Mouse (Mus musculus) cerebellum, adult 8-10 months (tissue): ENCODE data around the gene Gm12184.
"Not testable (repeated sequence)": the region's sequence is repeated elsewhere in the genome, so short reads cannot be mapped to it uniquely, and the experiment has no call there.

Experiments used
- DNase-seq: peaks from one replicate; pipeline ENCODE4 v3.0.0; 2022

The Gm12184 gene

DNA sequence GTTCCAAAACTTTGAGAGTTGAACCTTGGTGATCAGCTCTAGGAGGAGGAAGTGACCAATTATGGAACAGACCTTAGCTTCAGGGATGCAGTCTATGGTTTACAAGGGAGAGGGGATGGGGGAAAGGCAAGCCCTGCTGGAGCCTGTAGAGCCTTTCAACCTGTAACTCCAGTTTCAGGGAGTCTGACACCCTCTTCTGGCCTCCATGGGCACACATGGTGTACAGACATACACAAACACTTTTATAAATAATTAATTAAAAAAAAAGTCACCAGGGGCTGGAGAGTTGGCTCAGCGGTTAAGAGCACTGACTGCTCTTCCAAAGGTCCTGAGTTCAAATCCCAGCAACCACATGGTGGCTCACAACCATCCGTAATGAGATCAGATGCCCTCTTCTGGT lies 19.9 kb upstream of the Gm12184 start:
- DNase-seq = not testable (repeated sequence)

DNA sequence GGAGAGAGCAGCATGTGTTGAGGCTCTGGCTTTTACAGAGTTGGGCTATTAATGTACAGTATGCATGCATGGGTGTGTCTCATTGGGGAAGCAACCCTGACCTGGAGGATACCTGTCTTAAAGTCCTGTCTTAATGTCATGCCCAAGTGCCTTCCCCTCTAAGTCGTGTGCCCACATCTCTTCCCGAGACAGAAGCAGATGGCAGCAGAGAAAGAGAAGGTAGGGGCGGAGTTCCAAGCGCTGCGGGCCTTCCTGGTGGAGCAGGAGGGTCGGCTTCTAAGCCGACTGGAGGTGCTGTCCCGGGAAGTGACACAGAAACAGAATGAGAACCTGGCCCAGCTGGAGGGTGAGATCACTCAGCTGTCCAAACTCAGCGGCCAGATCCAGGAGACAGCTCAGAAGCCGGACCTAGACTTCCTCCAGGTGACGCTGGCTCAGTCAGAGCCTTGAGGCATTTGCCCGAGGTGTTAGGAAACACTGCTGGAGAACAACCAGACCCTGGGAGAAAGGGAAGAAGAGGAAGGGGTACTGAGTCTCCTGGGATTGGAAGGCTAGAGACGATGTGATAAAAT lies 18.9 kb upstream of the Gm12184 start:
- DNase-seq = no peak

DNA sequence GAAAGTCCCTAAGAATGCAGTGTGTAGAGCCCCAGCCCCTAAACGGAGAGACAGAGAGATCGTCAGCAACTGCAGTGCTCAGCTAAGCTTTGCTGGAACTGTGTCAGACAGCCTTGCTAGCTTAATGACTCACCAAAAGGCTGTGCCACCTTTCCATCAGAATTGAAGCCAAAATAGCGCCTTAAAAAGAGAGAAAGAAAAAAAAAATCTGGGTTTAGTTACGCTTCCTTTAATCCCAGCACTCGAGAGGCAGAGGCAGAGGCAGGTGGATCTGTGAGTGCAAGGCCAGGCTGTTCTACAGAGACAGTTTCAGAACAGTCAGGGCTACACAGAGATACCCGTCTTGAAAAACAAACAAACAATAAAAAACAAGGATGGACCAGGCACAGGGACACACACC lies 17.9 kb upstream of the Gm12184 start:
- DNase-seq = no peak

DNA sequence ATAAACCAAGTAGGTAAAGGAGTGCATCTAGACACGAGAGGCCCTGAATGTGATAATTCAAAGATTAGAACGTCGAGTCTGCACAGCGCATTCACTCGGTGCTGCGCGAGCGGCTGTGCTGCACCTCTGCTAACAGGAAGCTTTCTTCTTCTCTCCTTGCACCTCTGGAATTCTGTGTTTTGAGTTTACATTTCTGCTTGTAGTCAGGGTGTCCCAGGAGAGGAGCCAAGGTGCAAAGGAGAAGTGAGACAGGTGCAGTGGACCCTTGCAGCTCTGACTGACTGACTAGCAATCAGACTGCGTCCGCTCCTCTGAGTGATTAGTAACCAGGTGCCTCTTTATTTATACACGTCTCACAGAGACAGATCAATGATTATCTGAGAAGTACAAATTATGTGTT lies 16.7 kb upstream of the Gm12184 start:
- no peak for DNase-seq

DNA sequence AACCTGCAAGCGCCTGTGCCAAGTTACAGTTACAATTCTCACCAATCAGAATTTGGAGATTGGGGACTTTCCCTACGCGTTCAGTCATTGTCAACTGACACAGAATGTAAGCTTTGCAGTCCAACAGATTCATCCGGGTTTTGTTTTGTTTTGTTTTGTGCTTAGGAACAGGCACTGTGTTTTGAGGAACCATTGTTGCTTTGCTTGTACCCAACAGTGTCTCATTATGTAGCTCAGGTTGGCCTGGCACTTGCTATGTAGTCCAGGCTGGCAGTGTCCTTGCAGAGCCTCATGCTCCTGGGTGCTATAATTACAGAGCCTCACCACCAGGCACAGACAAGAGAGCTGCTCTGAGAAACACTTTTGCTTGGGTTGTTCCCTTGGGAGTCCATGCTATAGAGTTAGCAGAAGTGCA lies 15.9 kb upstream of the Gm12184 start:
- no peak for DNase-seq

DNA sequence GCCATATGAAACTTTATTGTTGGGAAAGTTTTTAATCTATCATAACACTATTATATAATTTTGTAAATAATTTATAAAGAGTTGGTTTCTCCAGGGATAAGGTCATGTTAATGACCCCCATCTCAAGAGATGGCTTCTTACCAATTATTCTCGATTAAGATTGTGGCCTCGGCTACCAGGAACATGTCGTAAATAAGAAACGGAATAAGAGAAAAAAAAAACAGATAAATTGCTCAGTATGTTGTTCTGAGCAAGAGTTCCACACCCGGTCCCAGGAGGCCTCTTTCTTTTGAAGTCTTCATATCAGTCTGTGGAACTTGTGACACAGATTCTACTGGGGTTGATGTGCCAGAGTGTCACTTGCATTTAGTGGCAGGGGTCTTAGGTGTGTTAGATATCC lies 14.8 kb upstream of the Gm12184 start:
- DNase-seq = no peak

DNA sequence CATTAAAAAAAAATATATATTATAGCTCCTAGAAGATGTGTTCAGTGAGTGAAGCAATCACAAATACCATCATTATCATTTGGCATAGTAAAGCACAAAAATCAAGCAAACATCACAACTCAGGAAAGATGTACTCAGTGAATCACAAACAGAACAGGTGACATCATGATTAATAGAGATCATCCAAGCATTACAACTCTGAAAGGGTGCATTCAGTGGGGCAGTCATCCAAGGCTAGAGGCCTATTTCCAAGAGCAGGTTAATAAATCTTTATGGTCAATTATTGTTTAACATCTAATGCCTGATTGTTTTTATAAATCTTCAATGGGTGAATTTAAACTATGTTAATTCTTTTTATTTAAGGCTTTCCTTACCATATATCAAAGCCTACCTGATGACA lies 14.3 kb upstream of the Gm12184 start:
- DNase-seq = no peak

DNA sequence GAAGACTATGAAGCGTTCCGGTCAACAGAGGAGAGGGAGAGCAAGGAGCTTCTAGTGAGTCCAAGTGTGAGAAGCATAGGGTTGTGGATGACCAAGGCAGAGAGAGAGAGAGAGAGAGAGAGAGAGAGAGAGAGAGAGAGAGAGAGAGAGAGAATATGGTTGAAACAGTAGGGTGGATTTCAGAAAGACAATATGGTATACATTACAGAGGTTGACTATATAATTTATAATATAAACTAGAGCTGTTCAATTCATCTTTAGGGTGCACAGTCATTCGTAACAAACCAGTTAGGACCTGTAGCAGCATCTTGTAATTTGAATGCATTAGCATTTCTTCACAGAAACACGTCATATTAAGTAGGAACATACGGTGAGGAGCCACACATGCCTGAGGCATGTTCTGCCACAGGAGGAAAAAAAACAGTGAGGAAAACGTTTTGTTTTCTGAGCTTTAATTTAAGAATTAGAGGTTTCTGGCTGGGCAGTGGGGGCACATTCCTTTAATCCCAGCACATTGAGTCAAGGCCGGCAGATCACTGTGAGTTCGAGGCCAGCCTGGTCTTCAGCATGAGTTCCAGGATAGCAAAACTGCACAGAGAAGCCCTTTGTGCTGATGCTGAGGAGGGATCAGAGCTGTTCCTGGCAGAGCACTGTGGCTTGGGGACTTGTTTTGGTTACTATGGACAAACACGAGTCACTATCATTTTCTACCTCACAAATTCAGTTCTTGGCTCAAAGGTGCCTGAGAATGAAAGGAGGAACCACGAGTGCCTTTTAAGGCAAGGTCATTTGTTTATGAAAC lies 12.6 kb upstream of the Gm12184 start:
- no peak for DNase-seq

DNA sequence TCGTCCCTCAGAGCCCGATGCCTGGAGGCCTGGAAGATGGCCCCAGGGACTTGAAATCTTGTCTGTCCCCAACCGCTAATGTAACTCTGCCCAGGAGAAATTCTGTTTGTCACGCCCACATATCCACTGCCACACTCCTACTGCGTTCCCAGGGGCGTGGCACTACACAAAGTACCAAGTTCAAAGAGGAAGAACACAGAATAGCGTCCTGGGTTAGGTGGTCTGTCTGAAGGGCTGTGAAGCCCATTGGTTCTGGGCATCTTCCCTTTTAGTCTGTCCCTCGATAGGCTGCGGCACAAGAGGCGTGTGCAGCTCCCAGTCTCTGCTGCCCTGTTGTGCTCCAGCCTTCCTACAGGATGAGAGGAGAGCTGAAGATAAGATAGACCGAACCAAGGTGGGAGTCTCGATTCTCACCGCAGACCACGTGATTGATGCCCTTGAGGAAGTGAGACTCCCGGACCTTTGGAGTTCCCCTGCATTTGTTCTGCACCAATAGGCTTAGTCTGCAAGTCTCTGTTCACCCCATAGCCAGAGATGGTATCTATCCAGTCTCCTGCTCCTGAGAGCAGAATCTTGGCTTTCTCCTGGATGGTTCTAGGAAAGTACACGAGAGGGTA lies 11.8 kb upstream of the Gm12184 start:
- no peak for DNase-seq

DNA sequence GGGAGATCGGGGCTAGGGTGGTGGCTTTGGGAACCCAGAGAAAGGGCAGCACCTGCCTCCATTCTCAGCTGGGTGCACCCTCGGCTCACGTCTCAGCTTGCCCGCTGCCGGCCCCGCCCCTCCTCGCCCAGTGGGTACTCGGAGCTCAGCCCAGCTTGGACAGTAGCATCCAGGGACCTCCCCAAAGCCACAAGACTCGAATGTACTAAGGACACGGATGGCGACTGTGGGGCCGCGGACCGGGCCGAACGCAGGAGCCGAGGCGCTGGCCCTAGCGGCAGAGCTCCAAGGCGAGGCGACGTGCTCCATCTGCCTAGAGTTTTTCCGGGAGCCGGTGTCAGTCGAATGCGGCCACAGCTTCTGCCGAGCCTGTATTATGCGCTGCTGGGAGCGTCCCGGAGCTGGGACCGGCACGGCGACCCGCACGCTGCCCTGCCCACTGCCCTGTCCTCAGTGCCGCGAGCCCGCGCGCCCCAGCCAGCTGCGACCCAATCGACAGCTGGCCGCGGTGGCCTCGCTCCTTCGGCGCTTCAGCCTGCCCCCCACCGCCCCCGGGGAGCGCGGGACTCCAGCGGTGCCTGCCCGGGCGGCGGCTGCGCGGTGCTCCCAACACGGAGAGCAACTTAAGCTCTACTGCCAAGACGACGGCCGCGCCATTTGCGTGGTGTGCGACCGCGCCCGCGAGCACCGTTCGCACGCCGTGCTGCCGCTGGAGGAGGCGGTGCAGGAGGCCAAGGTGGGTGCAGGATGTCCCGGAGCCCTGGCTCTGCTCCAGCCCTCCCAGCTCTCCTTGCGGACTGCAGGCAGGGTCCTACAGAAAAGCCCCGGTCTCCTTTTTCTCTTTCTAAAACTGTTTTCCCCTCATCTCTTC lies 11.1 kb upstream of the Gm12184 start:
- DNase-seq = peak; percentile 71

DNA sequence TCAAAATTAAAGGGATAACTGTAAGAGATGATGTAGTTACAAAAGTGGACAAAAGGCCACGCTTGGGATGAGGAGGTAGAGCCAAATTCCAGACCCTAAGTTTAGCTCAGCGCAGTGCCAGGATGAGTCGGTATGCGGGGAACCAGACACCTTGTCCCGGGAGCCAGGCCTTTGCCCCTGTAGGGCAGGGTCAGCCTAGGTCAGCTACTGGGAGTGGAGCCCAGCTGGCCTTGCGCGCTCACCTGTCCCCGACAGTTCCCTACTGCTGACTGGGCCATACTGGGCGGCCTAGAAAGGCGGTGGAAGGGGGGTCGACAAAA lies 10.5 kb upstream of the Gm12184 start:
- no peak for DNase-seq

DNA sequence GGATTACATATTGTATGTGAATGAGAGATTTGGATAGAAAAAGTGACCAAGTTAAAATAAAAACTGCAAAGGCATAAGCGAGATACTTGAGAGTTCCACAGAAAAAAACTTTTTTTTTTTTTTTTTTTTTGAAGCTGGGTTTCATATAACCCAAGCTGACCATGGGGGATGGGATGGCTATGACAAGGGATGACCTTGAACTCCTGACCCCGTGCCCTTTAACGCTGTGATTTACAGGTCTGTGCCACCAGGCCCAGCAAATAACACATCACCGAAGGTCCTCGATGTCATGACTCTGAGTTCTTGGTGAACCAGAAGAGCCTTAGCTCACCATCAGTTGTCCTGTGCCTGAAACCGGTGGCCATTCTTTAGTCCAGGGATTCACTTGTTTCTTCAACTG lies 9.5 kb upstream of the Gm12184 start:
- DNase-seq = no peak

DNA sequence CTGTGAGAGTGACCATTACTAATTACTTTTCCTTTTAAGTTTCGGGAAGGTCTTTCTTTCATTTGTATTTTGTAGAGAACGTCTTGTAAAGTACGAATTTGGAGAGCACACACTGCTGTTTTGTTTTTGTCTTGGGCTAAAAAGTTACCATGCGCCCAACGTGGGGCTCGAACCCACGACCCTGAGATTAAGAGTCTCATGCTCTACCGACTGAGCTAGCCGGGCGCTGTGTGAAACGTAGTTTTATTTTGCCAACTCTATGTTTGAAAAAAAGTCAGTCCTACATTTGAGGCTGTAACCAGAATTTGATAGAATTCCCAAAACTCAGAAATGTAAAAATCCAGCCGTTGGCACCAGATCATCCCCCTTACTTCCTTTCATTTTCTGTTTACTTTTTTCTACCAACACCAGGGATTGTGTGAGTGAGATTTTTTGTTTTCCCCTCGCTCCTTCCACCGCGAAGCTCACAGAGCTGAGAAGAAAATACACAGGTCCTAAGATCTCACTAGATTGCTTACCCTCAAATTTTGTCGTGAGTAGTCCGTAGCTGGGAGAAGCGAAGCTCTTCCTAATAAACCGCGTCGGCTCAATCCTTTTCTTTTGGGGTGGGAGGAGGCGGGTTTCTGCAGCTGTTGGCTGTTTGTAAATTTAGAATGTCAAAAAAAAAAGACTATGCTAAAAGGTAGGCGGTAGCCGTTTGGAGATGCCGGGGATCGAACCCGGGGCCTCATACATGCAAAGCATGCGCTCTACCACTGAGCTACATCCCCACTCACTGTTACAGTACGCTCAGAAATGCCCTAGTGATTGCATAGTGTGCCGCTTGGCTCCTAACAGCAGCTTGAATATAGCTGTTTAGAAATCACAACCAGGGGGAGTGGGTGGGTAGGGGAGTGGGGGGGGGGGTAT lies 7.5 kb upstream of the Gm12184 start:
- peak; percentile 93 for DNase-seq

DNA sequence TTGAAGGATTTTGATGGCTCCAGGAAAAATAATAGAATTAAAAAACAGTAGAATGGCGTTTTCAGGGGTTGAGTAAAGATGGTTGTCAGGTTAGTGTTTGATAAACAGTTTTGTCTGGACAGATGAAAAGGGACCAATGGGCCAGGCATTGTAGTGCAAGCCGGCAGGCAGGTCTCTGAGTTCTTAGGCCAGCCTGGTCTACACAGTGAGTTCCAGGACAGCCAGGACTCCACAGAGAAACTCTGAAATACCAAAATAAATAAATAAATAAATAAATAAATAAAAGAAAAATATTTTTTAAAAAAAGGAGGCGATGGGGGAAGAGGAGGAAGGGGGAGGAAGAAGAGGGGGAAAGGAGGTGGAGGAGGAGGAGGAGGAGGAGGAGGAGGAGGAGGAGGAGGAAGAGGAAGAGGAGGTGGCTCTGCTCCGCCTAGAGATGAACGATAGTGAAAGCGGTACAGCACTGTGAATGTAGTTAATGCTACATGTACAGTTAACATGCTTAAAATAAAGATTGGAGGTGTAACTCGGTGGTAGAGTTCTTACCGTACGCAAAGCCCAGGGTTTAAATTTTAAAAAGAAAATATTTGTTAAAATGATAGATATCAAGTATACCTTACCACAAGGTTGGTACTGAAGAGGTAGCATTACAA lies 6.7 kb upstream of the Gm12184 start:
- no peak for DNase-seq

DNA sequence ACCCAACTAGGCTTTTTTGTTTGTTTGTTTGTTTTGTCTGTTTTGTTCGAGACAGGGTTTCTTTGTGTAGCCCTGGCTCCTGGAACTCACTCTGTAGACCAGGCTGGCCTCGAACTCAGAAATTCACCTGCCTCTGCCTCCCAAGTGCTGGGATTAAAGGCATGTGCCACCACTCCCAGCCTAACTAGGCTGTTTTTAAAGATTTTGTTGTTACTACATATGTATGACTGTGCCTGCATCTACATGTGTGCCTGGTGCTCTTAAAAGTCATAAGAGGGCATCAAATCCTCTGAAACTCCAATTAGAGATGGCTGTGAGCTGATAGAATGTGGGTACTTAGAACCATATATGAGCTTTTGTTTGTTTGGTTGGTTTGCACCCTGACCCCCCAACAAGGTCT lies 4.8 kb upstream of the Gm12184 start:
- DNase-seq = no peak

DNA sequence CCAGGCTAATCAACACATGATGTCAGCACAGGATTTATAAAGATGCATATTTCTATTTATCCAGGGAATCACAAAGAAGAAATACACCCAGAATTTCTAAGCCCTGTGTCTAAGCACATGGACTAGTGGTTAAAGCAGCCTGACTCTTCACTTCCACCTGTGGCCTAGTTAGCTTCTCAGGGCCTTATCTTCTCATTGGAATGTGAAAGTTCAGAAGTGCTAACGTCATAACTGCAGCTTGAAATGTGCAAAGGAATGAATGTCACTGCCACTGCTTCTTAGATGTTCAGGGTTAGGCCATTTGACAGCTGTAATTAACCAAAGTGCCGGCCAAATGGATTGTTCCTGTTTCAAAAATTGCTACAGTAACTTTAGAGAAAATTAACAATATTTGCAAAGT lies 3.8 kb upstream of the Gm12184 start:
- no peak for DNase-seq

DNA sequence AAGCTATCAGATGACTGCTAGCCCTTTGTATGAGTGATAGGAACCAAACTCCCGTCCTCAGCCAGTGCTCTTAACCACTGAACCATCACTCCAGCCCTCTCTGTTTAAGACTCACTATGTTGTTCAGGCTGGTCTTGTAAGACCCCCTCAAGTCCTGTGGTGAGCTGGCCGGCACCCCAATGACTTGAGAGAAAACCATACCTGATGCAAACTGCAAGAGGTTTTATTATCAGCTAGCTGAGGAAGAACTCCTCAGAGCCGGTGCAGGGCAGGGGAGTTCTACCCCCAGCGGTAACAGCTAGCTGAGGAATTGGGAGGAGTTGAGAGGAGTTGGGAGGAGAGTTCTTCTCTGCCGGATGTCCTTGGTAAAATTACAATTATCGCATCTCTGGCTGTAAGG lies 1.5 kb upstream of the Gm12184 start:
- no peak for DNase-seq

DNA sequence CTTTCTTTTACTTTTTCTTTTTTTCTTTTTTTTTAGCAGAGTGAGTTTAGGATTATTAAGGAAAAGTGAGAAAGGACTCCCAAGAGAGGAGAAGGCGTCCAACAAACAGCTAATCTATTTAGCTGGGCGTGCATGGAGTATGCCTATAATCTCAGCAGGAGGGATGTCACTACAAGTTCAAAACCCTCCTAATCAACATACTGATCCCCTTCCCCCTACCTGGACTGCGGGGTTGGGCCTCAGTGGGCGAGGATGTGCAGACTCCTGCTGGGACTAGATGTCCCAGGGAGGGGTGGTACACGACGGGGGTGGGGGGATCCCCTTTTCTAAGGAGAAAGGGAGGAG lies 269 bp upstream of the Gm12184 start:
- DNase-seq = no peak

DNA sequence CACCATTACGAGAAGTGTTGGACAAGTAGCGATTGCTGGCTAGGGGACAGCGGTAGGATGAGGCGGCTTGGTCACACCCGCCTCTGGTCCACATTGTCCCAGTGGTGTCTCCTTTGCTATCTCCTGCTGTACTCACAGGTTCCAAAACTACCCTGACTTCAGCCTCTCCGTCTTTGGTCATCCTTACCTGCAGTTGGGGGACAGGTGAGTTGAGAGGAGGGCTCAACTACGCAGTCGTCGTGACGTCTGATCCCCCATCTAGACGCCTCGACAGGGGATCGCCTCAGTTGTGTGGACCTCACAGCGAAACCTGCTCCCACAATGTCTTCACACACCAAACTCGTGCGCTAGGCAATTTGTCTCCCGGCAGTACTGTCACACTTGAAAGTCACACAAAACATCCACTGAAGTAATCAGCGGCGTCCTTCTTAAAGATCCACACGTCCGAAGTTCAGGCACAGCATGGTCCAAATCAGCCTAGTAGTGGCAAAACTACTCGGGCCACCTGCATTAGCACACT lies 2.1 kb downstream of the Gm12184 start:
- DNase-seq = no peak

DNA sequence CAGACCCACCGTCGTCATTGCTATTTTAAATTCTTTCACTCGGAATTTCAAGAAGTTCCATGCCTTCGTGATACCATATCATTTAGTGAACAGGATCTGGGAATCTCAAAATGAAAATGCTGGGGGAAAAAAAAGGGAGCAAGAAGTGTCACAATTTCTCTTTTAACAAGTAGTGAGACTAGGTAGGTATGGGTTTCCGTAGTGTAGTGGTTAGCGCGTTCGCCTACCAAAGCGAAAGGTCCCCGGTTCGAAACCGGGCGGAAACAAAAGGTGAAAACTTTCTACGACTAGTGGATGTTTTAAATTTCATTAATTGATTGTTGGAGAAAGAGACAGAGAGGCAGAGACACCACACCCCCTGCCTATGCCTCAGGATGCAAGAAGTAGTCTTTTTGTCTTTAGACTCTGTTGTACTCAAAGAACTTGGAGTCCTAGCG lies 2.9 kb downstream of the Gm12184 start:
- peak; percentile 64 for DNase-seq

DNA sequence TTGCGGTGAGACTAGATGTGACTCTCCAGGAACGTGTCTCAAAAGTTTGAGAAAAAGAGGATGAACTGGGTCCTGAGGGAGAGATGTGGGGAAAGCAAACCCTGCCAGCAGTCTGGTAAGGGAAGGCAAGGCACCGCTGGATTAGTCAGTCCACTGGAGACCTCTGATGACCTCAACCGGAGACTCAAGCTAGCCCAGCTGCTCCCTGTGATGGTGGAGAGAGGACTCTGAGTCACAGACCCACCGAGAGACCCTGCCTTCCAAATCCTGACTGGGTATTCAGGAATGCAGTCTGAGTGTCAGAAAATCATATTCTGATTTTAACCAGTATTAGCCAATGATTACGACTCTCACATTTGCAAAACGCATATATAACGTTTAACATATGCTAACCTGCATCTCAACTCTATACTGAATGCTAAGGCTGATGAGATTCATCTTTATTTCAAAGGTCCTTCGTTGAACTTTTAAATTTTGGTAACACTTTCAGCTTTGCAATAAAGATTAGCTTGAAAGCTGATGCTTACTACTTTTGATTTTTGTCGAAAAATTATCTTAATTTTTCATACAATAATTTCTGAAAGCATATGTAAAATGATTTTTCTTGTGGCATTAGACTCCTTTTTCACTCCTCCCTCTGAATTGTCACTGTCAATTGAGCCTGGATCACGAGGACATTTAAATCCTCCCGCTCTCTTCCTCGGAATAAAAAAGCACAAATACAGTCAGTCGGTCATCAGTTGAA lies 3.5 kb downstream of the Gm12184 start:
- no peak for DNase-seq
